Mouse (Mus musculus) erythroblast, adult 5-6 weeks (primary cell): ENCODE results near the gene Ugt1a9. TPM values are rescaled to one million over a fixed set of nuclear protein-coding genes. Genes with fewer than 3 reads are reported as not detected.

Source experiments
- ATAC-seq: replicated peaks from 2 replicates; pipeline ENCODE4 v1.8.0; 2016; ENCODE audit warnings: moderate number of reproducible peaks, mild to moderate bottlenecking, moderate TSS enrichment, inconsistent platforms; ENCODE audit not compliant: poor library complexity, low FRiP score, severe bottlenecking
- total RNA-seq, 2 experiments: library from RNA; stranded (forward) in 1 of 2; stranded (reverse) in 1 of 2; fragments of 150-400 nt in 1 of 2; fragments of 200-764, 138-1000 nt in 1 of 2; gene quantifications; 2 replicates each; pipeline versions ENCODE4 v1.2.3 to v1.2.4; 2015 to 2017; ENCODE audit warnings: low replicate concordance in 2 of 2

The Ugt1a9 gene
- total RNA-seq, 2 experiments from 2014 or later, result not detected

DNA sequence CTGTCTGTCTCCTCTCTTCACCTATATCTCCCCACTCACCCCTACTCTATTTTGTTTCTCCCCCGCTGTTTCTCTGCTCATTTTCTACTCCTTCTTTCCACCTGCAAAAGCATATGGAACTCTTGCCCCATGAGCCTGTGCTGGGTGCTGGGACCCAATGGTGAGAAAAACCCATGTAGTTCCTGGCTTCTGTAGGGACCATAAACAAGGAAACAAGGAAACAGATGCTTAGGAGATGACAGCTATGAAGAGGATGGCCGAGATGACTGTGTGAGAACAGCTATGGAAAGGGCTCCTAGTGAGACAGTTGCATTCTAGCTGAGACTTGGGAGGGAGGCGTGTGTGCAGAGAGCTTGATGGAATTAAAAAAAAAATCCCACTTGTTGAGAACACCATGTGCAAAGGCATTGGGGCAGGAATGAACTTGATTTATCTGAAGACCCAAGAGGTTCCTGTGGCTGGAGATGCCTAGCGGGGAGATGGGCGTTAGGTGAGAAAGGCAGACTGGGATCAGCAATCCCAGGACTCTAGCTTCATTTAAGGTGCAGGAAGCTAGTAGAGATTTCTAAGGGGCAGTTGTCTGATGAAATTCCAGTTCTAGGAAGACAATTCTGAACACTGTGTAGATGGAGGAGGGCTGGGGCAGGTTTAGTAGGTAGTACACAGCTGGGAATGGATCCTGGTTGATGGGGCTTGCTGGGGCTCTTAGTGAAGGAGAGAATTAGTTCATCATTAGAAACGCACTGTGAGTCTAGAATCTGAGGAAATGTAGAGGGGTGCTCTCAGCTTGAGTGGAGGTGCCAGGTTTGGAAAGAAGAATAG, 160.6 kb downstream of the Ugt1a9 start:
- no peak for ATAC-seq

DNA sequence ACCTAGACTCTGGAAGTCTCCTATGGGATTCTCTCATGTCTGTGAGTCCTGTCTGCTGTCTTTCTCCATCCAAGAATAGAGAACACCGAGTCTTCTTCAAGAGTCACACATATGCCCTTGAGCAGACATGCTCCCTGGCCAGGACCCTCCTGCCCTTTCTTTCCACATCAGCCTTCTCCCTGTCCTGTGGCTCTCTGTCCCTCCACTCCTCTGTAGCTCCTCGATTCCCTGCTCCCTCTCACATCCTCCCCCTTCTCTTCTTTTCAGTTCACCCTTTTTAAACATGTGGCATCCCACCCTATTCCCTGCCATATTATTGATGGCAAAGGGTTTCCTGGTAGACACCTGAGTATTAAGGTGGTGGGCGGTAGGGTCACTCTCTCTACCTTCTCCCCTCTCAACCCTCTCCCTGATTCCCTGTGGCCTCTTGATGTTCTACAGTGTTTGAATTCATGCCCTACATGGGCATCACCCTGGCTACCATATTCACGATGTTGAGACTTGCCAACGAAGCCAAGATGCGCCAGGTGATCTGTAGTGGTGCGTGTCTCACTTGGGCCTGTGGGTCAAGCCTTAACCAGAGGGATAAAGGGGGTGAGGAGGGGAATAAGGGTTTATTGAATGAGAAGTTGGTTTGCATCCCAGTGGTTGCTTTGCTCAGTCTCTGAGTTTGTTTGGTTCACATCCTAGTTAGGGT, 161.4 kb downstream of the Ugt1a9 start:
- ATAC-seq, result no peak

DNA sequence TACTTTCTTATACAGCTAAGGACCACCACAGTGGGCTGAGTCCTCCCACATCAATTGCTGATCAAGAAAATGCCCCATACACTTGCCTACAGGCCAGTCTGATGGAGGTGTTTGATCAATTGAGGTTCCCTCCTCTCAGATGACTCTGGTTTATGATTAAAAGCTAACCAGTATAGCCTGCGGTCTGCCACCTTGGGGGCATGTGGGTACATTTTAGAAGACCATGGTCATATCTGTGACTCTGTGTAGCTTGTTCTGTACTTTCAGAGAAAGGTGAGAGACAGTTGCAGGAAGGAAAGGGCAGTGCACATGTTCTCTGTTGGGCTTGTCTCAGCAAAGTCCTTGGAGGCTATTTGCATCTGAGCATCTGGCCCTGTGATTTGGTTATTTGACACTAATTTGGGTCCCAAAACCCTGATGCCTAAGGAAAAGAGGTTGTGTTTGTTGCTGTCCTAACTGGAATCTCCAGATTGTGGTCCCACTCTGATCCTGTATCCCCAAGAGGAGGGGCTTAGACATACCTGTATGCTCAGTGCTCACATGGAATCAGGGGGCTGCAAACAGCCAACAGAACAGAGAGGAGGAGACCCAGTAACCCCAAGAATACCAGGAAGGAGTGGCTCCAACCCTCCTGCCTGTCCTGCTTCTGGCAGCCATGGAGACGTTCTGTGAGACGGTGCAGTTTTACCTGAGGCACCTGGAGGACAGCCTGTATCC, 162.2 kb downstream of the Ugt1a9 start:
- no peak for ATAC-seq

DNA sequence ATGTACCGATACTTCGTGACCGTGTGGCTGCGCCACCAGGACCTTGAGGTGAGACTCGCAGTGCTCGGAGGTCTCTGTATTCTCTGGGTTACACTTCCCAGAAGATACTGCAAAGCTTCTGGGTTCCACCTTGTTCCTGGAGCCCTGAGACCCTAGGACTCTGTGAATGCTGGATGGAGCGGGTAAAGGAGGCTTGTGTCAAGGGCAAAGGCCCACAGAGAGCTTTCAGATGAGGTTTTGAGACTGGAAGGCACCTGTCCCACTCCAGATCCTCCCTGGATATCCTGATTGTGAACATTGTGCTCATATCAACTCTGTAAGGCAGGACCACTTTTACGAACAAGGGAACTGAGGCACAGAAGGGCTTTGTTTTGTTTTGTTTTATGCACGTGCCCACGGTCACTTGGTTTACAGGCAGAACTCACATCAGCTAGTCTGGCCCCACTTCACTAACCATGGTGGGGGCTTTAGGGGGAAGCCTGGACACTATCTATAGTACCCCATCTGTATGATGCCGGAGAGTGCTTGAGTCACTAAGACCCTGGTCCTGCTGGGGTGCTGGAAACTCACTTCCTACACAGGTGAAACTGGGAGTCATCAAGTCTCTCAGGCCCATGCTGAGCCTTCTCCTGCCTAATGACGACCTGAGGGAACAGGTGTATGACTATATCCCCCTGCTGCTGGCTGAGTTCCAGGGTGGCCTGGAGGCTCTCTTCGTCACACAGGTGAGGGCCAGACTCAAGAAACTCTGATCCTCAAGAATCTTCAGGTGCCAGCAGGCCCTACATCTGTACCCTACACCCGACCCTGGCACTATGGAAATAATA, 163.0 kb downstream of the Ugt1a9 start:
- ATAC-seq, result no peak

DNA sequence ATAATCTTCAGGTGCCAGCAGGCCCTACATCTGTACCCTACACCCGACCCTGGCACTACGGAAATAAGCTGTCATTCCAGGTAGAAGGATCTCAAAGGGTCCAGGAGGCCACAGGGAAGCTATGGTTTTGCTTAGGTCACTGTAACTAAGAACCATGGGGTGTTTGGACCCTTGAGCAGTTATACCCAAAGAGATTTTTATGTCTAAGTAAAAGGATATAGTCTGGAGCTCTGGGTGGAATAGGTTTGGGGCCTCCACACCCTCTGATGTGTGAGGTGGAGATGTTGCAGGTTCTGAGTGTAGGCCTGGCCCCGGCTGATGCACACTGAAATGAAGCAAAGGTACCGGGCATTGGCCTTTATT, 163.6 kb downstream of the Ugt1a9 start:
- no peak for ATAC-seq

DNA sequence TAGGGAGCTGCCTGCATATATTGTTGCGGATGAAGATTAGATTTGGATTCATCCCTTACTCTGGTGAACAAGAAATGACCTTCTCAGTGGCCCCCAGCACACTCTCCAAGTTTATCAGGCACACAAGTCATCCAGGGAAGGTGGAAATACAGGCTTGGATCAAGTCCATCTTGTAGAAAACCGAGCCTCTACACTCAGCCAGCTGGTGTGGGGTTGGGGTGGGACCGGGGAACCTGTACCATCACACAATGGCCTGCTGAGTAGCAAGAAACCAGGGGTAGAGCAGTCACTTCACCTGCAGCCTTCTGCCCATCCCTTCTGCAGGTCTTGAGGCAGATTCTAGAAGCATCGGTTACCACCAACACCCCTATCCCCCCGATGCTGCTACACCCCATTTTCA, 164.0 kb downstream of the Ugt1a9 start:
- no peak for ATAC-seq

DNA sequence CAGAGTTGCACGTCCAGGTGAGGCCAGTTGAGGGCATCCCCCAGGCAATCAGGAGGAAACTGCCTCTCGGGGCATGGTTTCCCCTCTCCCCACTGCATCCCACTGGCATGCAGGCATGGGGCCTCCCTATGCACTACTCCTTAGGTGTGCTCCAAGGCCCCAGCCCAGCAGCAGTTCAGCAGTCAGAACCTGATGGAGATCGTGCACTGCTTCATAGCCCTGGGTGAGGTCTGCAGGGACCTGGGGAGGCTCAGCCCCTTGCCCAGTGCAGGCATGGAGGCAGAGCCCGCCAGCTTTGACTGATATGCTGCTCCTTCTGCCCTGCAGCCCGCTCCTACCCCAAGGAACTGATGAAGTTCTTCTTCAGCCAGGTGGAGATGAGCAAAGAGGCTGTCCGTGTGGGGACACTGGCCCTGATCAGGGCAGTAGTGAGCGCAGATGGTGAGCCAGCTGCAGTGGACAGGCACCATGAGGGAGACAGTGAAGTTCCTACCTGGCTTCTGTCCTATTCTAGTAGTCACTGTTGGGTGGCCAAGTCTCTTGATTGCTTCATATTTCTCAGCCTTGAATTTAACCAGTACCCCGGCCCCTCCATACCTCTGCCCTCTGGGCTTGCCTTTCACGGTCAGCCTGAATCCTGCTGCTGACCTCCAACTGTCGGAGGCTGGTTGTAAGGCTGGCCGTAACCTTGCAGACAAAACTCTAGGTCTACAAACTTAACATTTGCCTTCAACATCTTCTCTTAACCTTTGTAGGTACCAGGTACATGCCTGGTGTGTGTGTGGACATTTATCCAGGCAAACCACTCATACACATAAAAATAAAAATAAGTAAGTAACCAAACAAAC, 164.7 kb downstream of the Ugt1a9 start:
- ATAC-seq, result no peak

DNA sequence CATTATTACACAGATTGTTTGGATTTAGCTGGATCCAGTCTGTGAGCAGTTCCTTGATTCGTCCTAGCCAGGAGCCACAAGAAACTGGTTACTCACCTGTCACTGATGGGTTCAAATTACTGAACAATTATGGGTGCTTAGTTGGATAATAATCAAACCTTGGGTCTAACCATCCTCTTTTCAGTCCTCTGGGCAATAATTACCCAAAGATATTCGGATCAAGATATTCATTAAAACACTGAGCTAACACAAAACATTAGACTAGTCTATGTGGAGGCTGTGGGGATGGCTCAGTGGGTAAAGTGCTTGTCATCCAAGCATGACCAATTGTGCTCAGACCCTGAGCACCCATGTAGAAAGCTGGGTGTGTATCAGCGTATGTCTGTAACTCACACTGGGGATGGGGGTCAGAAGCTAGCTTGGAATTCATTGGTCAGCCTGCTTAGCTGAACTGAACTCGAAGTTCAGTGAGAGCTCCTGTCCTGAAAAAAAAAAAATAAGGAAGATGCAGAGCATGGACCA, 165.4 kb downstream of the Ugt1a9 start:
- no peak for ATAC-seq

DNA sequence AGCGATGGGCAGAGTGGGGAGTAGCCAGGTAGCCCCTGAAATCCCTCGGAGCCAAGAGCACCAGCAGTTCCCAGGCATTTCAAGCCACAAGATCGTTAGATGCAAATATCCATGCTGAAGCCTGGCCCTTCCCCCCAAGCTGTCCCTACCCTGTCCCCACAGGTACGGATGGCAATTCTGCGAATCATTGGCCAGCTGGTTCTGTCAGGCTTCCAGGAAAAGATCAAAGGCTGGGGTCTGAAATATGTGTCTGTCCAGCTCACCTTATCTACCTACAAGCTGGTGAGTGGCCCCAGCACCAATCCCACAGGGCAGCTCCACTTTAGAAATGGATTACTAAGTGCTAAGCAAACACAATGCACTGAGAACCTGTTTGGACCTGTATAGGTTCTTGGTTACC, 166.7 kb downstream of the Ugt1a9 start:
- no peak for ATAC-seq

DNA sequence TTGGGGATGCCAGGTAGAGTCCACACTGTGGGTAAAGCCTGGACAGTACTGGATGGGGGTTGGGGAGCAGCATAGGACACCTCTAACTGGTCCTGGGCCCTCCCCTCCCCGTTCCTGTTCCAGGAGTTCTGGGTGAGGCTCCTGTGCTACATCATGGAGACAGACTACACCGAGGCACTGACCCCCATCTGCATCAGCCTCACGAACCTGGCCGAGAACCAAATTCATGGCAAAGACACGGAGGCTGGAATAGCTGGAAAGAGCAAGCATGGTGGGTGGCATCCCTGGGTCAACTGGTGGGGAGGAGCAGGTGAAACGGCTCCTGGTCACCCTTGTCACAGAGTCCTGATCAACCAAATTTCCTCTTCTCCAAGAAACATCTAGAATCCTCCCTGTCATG, 168.2 kb downstream of the Ugt1a9 start:
- no peak for ATAC-seq

DNA sequence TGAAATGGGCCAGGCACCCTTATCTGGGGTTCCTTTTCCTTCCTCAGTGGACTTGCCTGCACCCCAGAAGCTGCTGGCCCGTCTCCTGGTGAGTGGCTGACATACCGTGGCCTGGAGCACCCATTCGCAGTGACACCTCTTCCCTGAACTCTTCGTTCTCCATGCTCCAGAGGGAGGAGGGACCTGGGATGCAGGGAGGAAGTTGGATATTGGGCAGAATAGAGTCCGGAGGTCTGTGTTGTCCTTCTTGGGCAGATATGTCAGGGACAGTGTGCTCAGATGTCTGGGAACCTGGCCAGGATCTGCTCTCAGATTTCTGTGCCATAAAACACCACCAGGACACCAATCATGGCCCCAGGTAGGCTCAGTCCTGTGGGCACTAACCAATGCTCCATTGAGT, 169.5 kb downstream of the Ugt1a9 start:
- no peak for ATAC-seq

DNA sequence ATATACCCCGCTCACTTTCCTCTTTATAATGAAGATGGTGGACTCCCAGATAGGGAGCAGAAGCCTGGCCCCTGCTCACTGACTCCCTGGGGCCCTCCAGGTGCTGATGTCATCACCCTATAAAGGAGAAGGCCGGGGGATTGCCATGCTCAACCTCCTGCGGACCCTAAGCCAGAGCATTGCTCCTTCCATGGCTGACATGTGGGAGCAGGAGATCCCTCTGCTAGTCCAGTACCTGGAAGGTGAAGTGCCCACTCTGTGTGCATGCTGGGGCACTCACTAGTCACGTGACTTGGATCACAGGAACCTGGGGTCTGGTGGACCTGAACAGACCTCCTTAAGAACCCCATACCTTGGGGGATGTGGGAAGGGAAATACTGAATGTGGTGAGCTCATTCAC, 170.0 kb downstream of the Ugt1a9 start:
- ATAC-seq, result no peak

DNA sequence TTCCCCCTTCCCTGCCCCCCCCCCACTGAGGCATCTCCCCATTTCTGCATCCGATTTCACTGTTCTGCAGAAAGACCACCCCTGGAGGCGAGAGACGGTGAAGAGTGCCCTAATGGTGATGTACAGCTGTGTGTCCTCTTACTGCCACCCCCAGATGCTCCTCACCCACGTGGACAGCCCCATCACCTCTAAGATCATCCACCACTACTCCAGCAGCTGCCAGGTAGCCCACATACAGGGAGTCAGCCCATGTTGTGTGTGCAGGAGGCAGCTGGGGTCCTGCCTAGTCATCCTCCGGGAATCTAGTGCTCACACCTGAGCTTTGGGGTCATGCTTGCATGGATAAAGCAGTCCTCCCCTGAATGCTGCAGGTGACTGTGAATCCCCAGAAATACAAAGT, 173.3 kb downstream of the Ugt1a9 start:
- ATAC-seq, result no peak

DNA sequence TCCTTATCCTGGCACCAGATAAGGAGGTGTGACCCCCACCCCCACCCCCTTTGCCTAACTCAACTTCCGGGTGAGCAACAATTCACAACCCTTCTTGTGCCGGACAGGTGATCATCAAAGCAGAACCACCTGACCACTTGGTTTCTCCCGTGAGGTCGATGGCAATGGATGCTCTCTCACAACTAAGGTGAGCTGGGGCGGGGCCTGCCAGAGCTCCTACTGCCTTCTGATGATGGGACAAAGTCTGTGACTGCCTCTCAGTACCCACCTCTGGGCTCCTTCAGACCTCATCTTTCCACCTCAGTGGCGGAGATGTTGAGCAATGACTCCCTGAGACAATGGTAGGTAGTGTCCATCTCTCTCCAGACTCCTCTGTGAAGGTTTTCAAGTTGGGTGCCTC, 175.3 kb downstream of the Ugt1a9 start:
- ATAC-seq, result no peak

DNA sequence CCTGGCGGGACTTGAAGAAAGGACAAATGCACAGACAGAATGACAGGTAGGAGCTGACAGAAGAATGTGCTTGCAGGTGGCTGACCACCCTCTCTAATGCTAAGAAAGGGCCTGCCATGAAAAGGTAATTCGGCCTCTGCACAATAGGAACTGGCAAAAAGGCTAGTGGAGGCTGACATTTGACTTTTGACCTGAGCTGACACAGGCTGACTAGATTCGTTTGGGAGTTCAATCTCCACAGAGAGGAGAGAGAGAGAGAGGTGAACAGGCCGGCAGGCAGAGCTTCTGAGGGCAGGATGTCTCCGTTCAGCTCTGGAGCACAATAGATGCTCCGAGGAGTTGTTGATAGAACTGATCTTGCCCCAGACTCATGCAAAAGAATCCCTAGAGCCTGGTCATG, 175.8 kb downstream of the Ugt1a9 start:
- ATAC-seq, result no peak

DNA sequence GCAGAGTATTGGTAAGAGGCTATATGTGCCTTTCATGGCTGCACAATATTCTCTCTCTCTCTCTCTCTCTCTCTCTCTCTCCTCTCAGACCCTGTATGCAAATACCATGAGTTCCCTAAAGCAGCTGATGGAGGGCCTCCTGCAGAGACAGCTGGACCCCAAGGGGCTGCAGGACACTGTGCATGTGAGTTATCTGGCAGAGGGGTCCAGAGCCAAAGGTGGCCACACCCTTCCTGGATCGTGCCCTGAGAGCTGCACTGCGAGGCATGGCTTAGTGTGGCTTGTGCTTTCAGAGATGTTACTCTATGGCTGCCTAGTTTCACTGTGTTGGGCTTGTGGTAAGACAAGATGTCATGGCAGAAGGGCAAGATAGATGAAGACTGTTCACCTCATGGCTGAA, 177.1 kb downstream of the Ugt1a9 start:
- ATAC-seq, result no peak

DNA sequence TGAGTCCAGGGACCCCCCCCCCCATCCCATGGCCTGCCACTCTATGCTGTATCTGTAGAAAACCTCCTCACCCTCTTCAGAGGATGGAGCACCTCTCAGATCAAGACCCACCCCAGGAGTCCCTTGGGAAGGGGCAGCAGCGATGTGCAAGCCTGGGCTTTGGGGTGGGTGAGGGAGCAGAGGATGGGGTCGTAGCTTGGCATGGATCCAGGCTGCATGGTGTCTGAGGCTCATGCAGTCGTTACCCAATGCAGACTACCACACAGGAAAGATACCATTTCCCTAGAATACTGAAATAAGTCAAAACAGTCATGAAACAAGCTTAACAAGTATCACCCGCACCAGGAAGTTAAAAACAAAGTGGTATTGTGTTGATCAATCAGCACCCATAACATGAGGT, 178.1 kb downstream of the Ugt1a9 start:
- no peak for ATAC-seq

DNA sequence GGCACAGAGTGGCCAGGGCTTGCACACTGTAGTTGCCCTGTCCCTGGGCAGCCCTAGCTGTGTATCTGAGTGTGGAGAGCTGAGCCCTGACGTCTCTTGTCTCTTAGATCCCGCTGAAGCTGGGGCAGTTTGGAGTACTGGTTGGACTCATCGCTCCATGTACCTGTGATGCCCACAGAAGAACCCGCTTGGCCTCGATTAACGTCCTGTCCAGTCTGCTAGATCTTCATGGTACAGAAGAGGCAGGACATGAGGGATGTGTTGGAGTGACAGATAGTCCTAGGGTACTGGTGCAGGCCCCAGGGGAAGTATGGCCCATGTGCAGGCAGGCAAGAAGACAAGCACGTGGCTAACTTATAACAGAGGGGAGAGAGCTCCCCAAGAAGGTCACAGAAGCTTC, 179.0 kb downstream of the Ugt1a9 start:
- no peak for ATAC-seq

DNA sequence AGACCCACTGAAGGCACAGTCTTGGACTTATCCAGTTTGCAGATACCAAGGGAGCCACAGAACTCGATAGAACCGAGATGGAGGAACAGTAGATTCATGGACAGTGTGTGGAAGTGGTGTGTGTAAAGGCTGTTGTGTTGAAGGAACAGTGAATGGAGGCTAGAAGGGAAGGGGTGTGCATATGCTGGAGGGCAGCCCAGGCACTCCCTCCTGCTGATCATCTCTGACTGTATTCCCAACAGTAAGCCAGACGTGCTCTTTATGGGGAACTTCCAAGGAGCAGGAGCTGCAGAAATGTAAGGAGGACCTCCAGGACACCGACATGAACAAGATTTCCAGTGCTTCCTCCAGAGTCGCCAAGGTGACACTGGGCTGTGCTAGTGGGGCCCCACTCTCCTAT, 179.4 kb downstream of the Ugt1a9 start:
- ATAC-seq, result no peak
